Mouse (Mus musculus) mouse trophoblast stem cell (cell line): ENCODE measurements around the gene Map2k6.
"Not testable (repeated sequence)": the region's sequence is repeated elsewhere in the genome, so short reads cannot be mapped to it uniquely, and the experiment has no call there.

ENCODE experiments used
- in situ Hi-C, 2 experiments: fragments of 300-500 bp; cut with MseI, MboI; formaldehyde crosslinking; loops; 2 replicates in 1 of 2; 3 replicates in 1 of 2; pipeline ENCODE4 v1.15.1; 2025

Gene Map2k6

GRCm38 (mm10) chr11:110398553-110399239, at the start of gene Map2k6:
Map2k6 (plus strand) TSS chr11:110399122.
- in situ Hi-C loops, result no loop called here

- in situ Hi-C loops, result no loop called here
Measured at GRCm38 (mm10) chr11:110354261-110354660, 44.7 kb upstream of the Map2k6 start.

- in situ Hi-C loops, result not testable (repeated sequence)
Measured at GRCm38 (mm10) chr11:110355131-110355530, 43.8 kb upstream of the Map2k6 start.

- in situ Hi-C loops, result no loop called here
Measured at GRCm38 (mm10) chr11:110357756-110358551, 41.0 kb upstream of the Map2k6 start.

DNA sequence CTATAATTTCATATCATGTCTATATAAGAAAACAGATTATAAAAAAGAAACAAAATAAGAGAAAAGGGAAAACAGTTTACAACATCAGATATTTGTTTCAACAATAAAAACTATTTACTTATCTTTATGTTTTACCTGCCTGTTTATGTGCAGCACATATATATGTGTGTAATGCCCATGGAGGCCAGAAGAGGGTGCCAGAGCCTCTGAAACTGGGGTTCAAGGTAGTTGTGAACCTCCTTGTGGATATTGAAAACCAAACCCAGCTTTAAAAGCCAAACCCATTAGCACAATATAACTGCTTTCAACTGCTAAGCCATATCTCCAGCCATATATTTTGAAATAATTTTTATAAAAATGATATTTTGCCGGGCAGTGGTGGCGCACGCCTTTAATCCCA, 33.9 kb upstream of the Map2k6 start:
- in situ Hi-C loops, result loop anchor here (5.0 kb wide), 1 partner anchor 132 kb away; no protein-coding TSS in a partner anchor

DNA sequence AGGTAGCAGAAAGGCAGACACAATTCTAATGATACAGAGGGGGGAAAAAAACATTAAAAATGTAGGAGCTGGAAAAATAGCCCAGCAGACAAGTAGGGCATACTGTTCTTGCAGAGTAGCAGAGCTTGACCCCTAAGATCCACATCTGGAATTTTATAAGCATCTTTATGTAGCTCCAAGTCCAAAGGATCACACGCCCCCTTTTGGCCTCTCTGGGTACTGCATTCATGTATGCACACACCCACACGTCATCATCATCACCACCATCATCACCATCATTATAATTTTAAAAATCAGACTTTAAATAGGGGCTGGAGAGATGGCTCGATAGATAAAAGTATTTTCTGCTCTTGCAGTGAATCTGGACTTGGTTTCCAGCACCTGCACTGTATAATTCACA, 32.0 kb upstream of the Map2k6 start:
- in situ Hi-C loops, result loop anchor here (5.0 kb wide), 1 partner anchor 130 kb away; no protein-coding TSS in a partner anchor

- in situ Hi-C loops, result loop anchor here (5.0 kb wide), 1 partner anchor 130 kb away; no protein-coding TSS in a partner anchor
Measured at GRCm38 (mm10) chr11:110367638-110368037, 31.3 kb upstream of the Map2k6 start.

GRCm38 (mm10) chr11:110369312-110370019, 29.5 kb upstream of the Map2k6 start:
- in situ Hi-C loops, result loop anchor here (5.0 kb wide), 1 partner anchor 128 kb away; no protein-coding TSS in a partner anchor

DNA sequence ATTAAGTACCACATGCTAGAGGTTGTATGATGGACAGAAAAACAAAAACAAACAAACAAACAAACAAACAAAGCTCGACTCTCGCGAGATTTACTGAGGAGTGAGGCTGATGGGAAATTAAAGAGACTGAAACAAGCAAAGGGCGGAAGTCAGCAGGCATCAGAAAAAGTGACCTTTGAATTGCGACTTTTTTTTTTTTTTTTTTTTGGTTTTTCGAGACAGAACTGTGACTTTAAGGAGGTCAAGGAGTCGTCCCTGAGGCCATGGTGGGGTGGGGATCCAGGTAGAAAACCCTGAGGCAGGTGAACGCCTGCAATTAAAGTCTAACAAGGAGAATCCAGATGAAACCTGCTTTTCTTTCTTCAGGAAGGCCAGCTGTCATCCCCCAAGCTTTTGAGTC, 27.1 kb upstream of the Map2k6 start:
- in situ Hi-C loops, result no loop called here

DNA sequence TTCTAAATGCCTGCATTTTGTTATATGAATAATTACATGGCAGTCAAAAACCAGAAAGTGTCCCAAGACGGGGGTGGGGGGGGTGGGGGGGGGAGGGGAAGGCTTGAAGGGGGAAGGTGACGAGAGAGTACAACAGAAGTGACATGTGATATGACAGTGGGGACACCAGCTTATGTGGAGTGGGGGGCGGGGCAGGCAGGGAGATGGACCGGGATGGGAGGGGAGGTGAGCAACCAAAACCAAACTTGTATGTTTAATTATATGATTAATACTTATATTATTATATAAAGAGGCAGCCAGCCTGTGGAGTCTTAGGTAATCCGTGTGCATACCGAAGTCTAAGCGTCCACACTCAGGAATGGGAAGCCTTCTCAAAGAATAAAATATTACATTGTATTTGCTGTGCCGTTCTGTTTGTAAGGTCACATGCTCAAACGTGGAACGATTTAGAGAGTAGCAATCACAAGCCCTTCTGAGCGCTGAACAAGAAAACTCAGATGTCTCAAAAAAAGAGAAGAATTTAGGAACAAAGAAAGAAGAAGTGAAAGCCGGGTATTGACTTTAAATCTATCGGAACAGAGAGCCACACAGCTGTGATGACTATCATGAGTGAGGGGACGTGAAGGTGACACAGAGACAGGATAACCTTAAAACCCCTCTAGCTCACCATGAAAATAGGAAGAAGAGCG, 26.5 kb upstream of the Map2k6 start:
- in situ Hi-C loops, result no loop called here

DNA sequence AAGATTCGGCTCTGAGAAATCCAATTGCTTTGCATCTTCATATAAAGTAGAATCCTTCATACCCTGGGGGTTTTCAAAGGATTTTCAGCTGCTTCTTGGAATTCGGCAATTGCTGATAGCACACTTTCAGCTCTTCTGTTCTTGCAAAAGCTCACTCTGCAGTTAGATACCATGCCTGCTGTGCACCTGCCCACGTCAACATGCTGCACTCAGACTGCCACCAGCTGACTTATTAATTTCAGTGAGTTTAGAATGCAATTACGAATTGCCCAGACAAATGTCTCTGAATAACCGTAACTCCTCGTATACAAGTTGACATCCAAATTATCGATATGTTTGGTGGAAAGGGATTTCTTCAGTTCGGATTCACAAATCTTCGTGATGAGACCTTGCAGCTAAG, 24.9 kb upstream of the Map2k6 start:
- in situ Hi-C loops, result no loop called here

DNA sequence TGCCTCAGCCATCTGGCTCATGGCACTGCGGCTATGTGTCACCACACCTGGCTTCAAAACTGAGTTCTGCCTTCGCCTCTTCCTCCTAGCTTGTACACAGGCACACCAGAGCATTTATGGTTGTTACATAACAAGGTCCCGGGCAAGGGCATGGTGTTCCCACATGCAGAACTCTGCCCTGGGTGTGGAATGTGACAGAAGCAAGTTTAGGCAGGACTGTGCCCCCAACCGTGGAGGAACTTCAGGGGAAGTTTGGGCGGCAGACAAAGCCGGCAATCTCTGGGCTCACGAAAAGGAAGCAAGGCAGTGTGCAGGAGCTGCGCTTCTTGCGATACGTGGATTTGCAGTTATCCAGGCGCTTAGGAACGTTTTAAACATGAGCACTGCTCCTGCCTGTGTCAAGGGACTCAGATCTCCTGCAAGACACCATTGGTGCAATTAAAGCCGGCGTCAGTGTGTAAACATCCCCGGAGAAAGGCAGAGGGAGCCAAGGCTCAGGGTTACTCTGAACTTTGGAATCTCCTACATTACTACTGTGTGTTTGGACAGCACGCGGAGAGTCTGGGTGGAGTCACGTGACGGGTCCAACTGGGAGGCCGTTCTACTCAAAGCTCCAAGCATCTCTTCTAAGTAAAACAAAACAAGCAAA, 19.1 kb upstream of the Map2k6 start:
- in situ Hi-C loops, result no loop called here

GRCm38 (mm10) chr11:110380310-110380668, 18.6 kb upstream of the Map2k6 start:
- in situ Hi-C loops, result no loop called here

- in situ Hi-C loops, result no loop called here
Measured at GRCm38 (mm10) chr11:110385487-110385886, 13.4 kb upstream of the Map2k6 start.

DNA sequence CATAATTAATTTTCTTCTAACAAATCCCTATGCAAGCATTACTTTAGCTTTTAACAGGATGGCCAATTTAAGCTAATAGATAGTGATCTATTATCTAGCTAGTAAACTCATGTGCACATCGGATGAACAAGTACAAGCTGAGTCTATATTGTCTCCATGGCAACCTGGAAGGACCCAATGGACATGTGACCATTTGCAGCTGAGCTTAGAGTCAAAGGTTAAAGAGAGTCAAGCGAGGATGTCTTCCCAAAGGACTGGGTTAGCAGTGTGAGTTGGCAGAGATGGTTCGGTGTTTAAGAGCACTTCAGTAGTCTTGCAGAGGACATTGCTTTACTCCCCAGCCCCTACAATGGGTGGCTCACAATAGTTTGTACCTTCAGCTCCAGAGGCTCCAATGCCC, 6.2 kb upstream of the Map2k6 start:
- in situ Hi-C loops, result no loop called here

- in situ Hi-C loops, result no loop called here
Measured at GRCm38 (mm10) chr11:110394788-110395452, 4.0 kb upstream of the Map2k6 start.

GRCm38 (mm10) chr11:110396085-110396484, 2.8 kb upstream of the Map2k6 start:
- in situ Hi-C loops, result no loop called here

GRCm38 (mm10) chr11:110399240-110400150, 573 bp downstream of the Map2k6 start:
- in situ Hi-C loops, result no loop called here

DNA sequence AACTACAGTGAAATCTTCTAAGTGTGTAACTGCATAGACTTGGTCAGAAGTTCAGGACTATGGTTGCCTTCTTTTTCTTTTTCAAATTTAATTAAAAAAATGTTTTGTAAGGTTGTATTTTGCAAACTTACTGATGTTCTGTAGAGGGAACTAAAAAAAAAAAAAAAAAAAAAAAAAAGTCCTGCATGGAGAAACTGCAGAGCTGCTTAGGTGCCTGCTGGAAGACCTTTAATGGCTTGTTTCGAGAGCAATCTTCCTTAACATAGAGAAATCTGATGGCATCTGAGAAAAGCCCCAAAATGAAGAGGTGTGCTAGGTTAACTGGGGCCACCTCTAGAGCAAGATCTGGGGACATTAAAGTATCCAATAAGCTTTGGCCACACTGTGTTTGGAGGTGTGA, 1.4 kb downstream of the Map2k6 start:
- in situ Hi-C loops, result no loop called here

GRCm38 (mm10) chr11:110402671-110403070, 3.7 kb downstream of the Map2k6 start:
- in situ Hi-C loops, result no loop called here
